In genomic region chr9:122642913-122643312, GRCm38 (mm10) we compare ENCODE assay signal across 28 mouse cellular contexts.
A peak's percentile ranks its signal among the peaks of the same experiment; 100 is the strongest.
DNase-seq lines count a peak whose midpoint lies in the region; ATAC-seq and TF ChIP-seq lines count a peak whose summit lies in the region.
"Had no signal": no experiment of that assay in that cellular context is flagged by ENCODE, and none has a peak within 500 bp of the region (broad histone marks: within the 10 kb centered on the region; RNA-seq: fewer than 3 reads in every experiment).

No protein-coding gene starts in this region.

- no peak for DNase-seq in layer of hippocampus, adult 2 months (ENCODE audit: low spot score in 2 of 2)
- DNase-seq in layer of hippocampus, postnatal 25 days (ENCODE audit: extremely low spot score in 1 of 2, low spot score in 1 of 2), result no peak
- no peak for DNase-seq in neural tube, embryonic 10.5 days (ENCODE audit: extremely low spot score, low spot score)
- no peak for DNase-seq in layer of hippocampus, adult 9-11 months
- DNase-seq: adrenal gland, postnatal 25 days; B cell, adult 2 months; cerebellum, adult 18-20 months; cerebellum, postnatal 10 days; gastrocnemius, postnatal 36 days; heart, adult 2 months; heart, postnatal 4 days; kidney, adult 2 months; kidney, postnatal 36 days; lung, embryonic 14.5 days; lung, postnatal 14 days; thymus, adult 2 months; thymus, postnatal 4 days had no signal

- no peak overlapping the region for H3K9ac ChIP-seq in neural tube, embryonic 13.5 days
- H3K9ac ChIP-seq in midbrain, embryonic 16.5 days (ENCODE audit: low read depth, low read length), result no peak overlapping the region
- H3K9ac ChIP-seq: heart, embryonic 12.5 days; intestine, embryonic 15.5 days; limb, embryonic 12.5 days; liver, embryonic 15.5 days; lung, embryonic 14.5 days had no signal

- 0 out of 2 replicates have a peak, but pooled peaks have one; percentile 8 for TF ChIP-seq POLR2A in cortical plate, adult 2 months (IDR thresholded peaks at IDR 0.05; ENCODE audit: extremely low read depth, insufficient read depth, low read length)

- no peaks in the 10 kb centered on the region for H3K36me3 ChIP-seq in neural tube, embryonic 13.5 days
- H3K36me3 ChIP-seq in midbrain, embryonic 16.5 days (ENCODE audit: control insufficient read depth, insufficient read depth, low read length), result no peaks in the 10 kb centered on the region
- H3K36me3 ChIP-seq: heart, embryonic 12.5 days; intestine, embryonic 15.5 days; limb, embryonic 12.5 days; liver, embryonic 15.5 days had no signal

- H3K4me1 ChIP-seq in neural tube, embryonic 13.5 days (replicated peaks), result peaks cover 40% of the 10 kb centered on the region
- H3K4me1 ChIP-seq in cortical plate, adult 2 months (ENCODE audit: control insufficient read depth, insufficient read depth, low read length), result peaks cover 21% of the 10 kb centered on the region
- H3K4me1 ChIP-seq in midbrain, embryonic 16.5 days (ENCODE audit: control insufficient read depth, insufficient read depth, low read length), result peaks cover 9% of the 10 kb centered on the region
- H3K4me1 ChIP-seq: heart, embryonic 12.5 days; intestine, embryonic 15.5 days; liver, embryonic 15.5 days had no signal

- no peak for ATAC-seq in neural tube, embryonic 13.5 days (ENCODE audit: low read depth)
- ATAC-seq in midbrain, embryonic 16.5 days, result no peak
- ATAC-seq: forebrain, embryonic 16.5 days; hindbrain, postnatal 0 days; intestine, embryonic 15.5 days had no signal

- H3K9me3 ChIP-seq in neural tube, embryonic 13.5 days, result no peaks in the 10 kb centered on the region
- H3K9me3 ChIP-seq in midbrain, embryonic 16.5 days (replicated peaks; ENCODE audit: control insufficient read depth, low read length, poor library complexity, severe bottlenecking), result no peaks in the 10 kb centered on the region
- H3K9me3 ChIP-seq: heart, embryonic 12.5 days; intestine, embryonic 15.5 days; limb, embryonic 12.5 days; liver, embryonic 15.5 days had no signal

- H3K27ac ChIP-seq in layer of hippocampus, adult 2 months, result peak overlapping the region; percentile 64
- H3K27ac ChIP-seq in neural tube, embryonic 13.5 days (replicated peaks), result peak overlapping the region; percentile 20
- no peak overlapping the region for H3K27ac ChIP-seq in cortical plate, adult 2 months (ENCODE audit: insufficient read depth, low read length)
- H3K27ac ChIP-seq in midbrain, embryonic 16.5 days (ENCODE audit: low read length), result peak overlapping the region; percentile 39; the same call in 1 of the 2 replicates
- H3K27ac ChIP-seq: heart, adult 2 months; hindbrain, postnatal 0 days; intestine, embryonic 15.5 days; limb, embryonic 12.5 days; liver, embryonic 15.5 days; stomach, postnatal 0 days had no signal

- no peak for TF ChIP-seq CTCF in layer of hippocampus, adult 2 months (conservative IDR thresholded peaks at IDR 0.05)
- TF ChIP-seq CTCF in cortical plate, adult 2 months (IDR thresholded peaks at IDR 0.05; ENCODE audit: extremely low read depth, insufficient read depth, low read length), result no peak

- H3K4me3 ChIP-seq in layer of hippocampus, adult 2 months, result no peak overlapping the region
- H3K4me3 ChIP-seq in neural tube, embryonic 13.5 days, result no peak overlapping the region
- no peak overlapping the region for H3K4me3 ChIP-seq in cortical plate, adult 2 months (ENCODE audit: insufficient read depth, low read length)
- H3K4me3 ChIP-seq in midbrain, embryonic 16.5 days (ENCODE audit: low read depth, low read length), result no peak overlapping the region
- H3K4me3 ChIP-seq: erythroblast, embryonic 14.5 days; heart, adult 2 months; heart, embryonic 12.5 days; intestine, embryonic 15.5 days; limb, embryonic 12.5 days; liver, embryonic 15.5 days had no signal

- peaks cover 48% of the 10 kb centered on the region for H3K27me3 ChIP-seq in neural tube, embryonic 13.5 days
- H3K27me3 ChIP-seq in midbrain, embryonic 16.5 days (ENCODE audit: control insufficient read depth, insufficient read depth, low read depth, low read length), result peaks cover 3% of the 10 kb centered on the region; the same call in 1 of the 2 replicates
- H3K27me3 ChIP-seq: intestine, embryonic 15.5 days; liver, embryonic 15.5 days had no signal

- no peak overlapping the region for H3K4me2 ChIP-seq in neural tube, embryonic 13.5 days
- no peak overlapping the region for H3K4me2 ChIP-seq in midbrain, embryonic 16.5 days (ENCODE audit: low read length)
- H3K4me2 ChIP-seq: heart, embryonic 12.5 days; intestine, embryonic 15.5 days; limb, embryonic 12.5 days; liver, embryonic 15.5 days; lung, embryonic 14.5 days had no signal

- WGBS in neural tube, embryonic 13.5 days, result 15% methylated on average over 7 of the region's 7 CpGs
- 37% methylated on average over 7 of the region's 7 CpGs for WGBS in midbrain, embryonic 16.5 days
